ENCODE assay signal across 8 mouse cellular contexts in genomic region chr2:25262795-25263622, GRCm38 (mm10). TPM values are rescaled to one million over a fixed set of nuclear protein-coding genes. Genes with fewer than 3 reads are reported as not detected.
A peak's percentile ranks its signal among the peaks of the same experiment; 100 is the strongest.
DNase-seq lines count a peak whose midpoint lies in the region; ATAC-seq lines count a peak whose summit lies in the region.

No protein-coding gene starts in this region.

- H3K4me2 ChIP-seq in intestine, embryonic 16.5 days (ENCODE audit: low read depth, low read length) = peak overlapping the region; percentile 96
- H3K4me2 ChIP-seq in stomach, embryonic 14.5 days (replicated peaks; ENCODE audit: low read depth, low read length) = peak overlapping the region; percentile 99

- H3K4me1 ChIP-seq in forebrain, embryonic 10.5 days = peaks cover 56% of the 10 kb centered on the region
- peaks cover 40% of the 10 kb centered on the region for H3K4me1 ChIP-seq in intestine, embryonic 16.5 days (ENCODE audit: control insufficient read depth, insufficient read depth, low read length)
- peaks cover 9% of the 10 kb centered on the region; the same call in 1 of the 2 replicates for H3K4me1 ChIP-seq in stomach, embryonic 14.5 days (ENCODE audit: control insufficient read depth, insufficient read depth, low read length)

- H3K27me3 ChIP-seq in forebrain, embryonic 10.5 days (ENCODE audit: poor library complexity, severe bottlenecking) = peaks cover 24% of the 10 kb centered on the region
- H3K27me3 ChIP-seq in intestine, embryonic 16.5 days (replicated peaks; ENCODE audit: control insufficient read depth, insufficient read depth, low read length) = peaks cover 5% of the 10 kb centered on the region; the same call in 1 of the 2 replicates
- H3K27me3 ChIP-seq in stomach, embryonic 14.5 days (ENCODE audit: control insufficient read depth, insufficient read depth, low read length) = no peaks in the 10 kb centered on the region; the same call in none of the 2 replicates

- H3K9ac ChIP-seq in intestine, embryonic 16.5 days (ENCODE audit: low read depth, low read length) = peak overlapping the region; percentile 87
- H3K9ac ChIP-seq in stomach, embryonic 14.5 days (replicated peaks; ENCODE audit: low read depth, low read length) = peak overlapping the region; percentile 23

- DNase-seq in kidney, adult 18-20 months = peak; percentile 28
- DNase-seq in kidney, adult 11 months = no peak
- peak; percentile 58 for DNase-seq in adrenal gland, postnatal 14 days
- no peak for DNase-seq in forebrain, embryonic 10.5 days (ENCODE audit: extremely low spot score, low spot score)
- no peak for DNase-seq in ovary, postnatal 36 days (ENCODE audit: low spot score)

- H3K36me3 ChIP-seq in forebrain, embryonic 10.5 days (replicated peaks) = no peaks in the 10 kb centered on the region; the same call in none of the 2 replicates
- H3K36me3 ChIP-seq in intestine, embryonic 16.5 days (ENCODE audit: control insufficient read depth, insufficient read depth, low read length) = no peaks in the 10 kb centered on the region
- no peaks in the 10 kb centered on the region for H3K36me3 ChIP-seq in macrophage (ENCODE audit: inconsistent target)
- H3K36me3 ChIP-seq in stomach, embryonic 14.5 days (ENCODE audit: control insufficient read depth, insufficient read depth, low read length) = no peaks in the 10 kb centered on the region; the same call in 1 of the 2 replicates

- peak; percentile 10 for ATAC-seq in intestine, embryonic 16.5 days
- no peak for ATAC-seq in stomach, embryonic 14.5 days (ENCODE audit: insufficient number of reproducible peaks, insufficient read depth, low FRiP score, low read depth)

- peak overlapping the region; percentile 82 for H3K27ac ChIP-seq in forebrain, embryonic 10.5 days
- H3K27ac ChIP-seq in intestine, embryonic 16.5 days (ENCODE audit: low read length) = peak overlapping the region; percentile 96
- no peak overlapping the region for H3K27ac ChIP-seq in macrophage
- no peak overlapping the region for H3K27ac ChIP-seq in stomach, embryonic 14.5 days (ENCODE audit: low read length)

- H3K9me3 ChIP-seq in forebrain, embryonic 10.5 days = no peaks in the 10 kb centered on the region
- H3K9me3 ChIP-seq in intestine, embryonic 16.5 days (ENCODE audit: control insufficient read depth, low read length) = no peaks in the 10 kb centered on the region
- H3K9me3 ChIP-seq in stomach, embryonic 14.5 days (ENCODE audit: control insufficient read depth, low read depth, low read length) = no peaks in the 10 kb centered on the region

- under 1% methylated on average over 82 of the region's 82 CpGs for WGBS in forebrain, embryonic 10.5 days
- under 1% methylated on average over 82 of the region's 82 CpGs for WGBS in intestine, embryonic 16.5 days
- under 1% methylated on average over 63 of the region's 82 CpGs for WGBS in macrophage (ENCODE audit: missing documents)
- WGBS in stomach, embryonic 14.5 days = under 1% methylated on average over 82 of the region's 82 CpGs

- peak overlapping the region; percentile 83 for H3K4me3 ChIP-seq in forebrain, embryonic 10.5 days
- peak overlapping the region; percentile 93 for H3K4me3 ChIP-seq in intestine, embryonic 16.5 days (ENCODE audit: low read length)
- peak overlapping the region; percentile 29 for H3K4me3 ChIP-seq in macrophage (ENCODE audit: inconsistent target)
- H3K4me3 ChIP-seq in stomach, embryonic 14.5 days (ENCODE audit: low read depth, low read length) = peak overlapping the region; percentile 50

- H3K79me2 ChIP-seq in macrophage (ENCODE audit: inconsistent target) = peaks cover 46% of the 10 kb centered on the region; the same call in 1 of the 2 replicates

RNA-seq across cellular contexts. Expression of gene Tprn, which starts 0.6 kb away (rescaled TPM):
- total RNA-seq in adrenal gland, postnatal 14 days (2021) = 10.9 and 13.4 TPM in 2 replicates
- 6.5 and 8.3 TPM in 2 replicates for polyA plus RNA-seq in forebrain, embryonic 10.5 days (2016; fragmentation: Nextera tagmentation; extraction: Ambion mirVana)
- polyA plus RNA-seq in intestine, embryonic 16.5 days (2015; fragmentation: Nextera tagmentation; extraction: Ambion mirVana) = 31.7 and 38.6 TPM in 2 replicates
- total RNA-seq in macrophage (2018; cell fraction: chromatin; rRNA removed) = 1 to 10 TPM; 1.0 to 7.0 (median 3.7) TPM
- 1 to 10 TPM; 2.5 to 8.7 (median 5.7) TPM for total RNA-seq in macrophage (2018; cell fraction: cytosol; rRNA removed)
- 1 to 10 TPM; 1.9 to 8.1 (median 3.5) TPM for total RNA-seq in macrophage (2018; cell fraction: nucleus; rRNA removed)
- polyA plus RNA-seq in macrophage (2018) = 6.1 to 7.8 TPM (median 6.6 TPM) in 3 replicates
- polyA plus RNA-seq in stomach, embryonic 14.5 days (2014; fragmentation: Nextera tagmentation; extraction: Ambion mirVana) = 6.2 and 8.5 TPM in 2 replicates

RNA-seq across cellular contexts. Expression of gene Tmem203, which starts 7.8 kb away (rescaled TPM):
- total RNA-seq in adrenal gland, postnatal 14 days (2021) = 25.6 and 31.0 TPM in 2 replicates
- polyA plus RNA-seq in forebrain, embryonic 10.5 days (2016; fragmentation: Nextera tagmentation; extraction: Ambion mirVana) = 15.9 and 17.9 TPM in 2 replicates
- polyA plus RNA-seq in intestine, embryonic 16.5 days (2015; fragmentation: Nextera tagmentation; extraction: Ambion mirVana) = 22.3 and 23.1 TPM in 2 replicates
- total RNA-seq in macrophage (2018; cell fraction: chromatin; rRNA removed) = 10 to 100 TPM in 4 of 26 experiments, 1 to 10 TPM in 19, not detected in 3; 1.2 to 20.3 (median 4.7) TPM
- total RNA-seq in macrophage (2018; cell fraction: cytosol; rRNA removed) = 10 to 100 TPM in 24 of 26 experiments, 1 to 10 TPM in 2; 8.7 to 19.6 (median 14.8) TPM
- total RNA-seq in macrophage (2018; cell fraction: nucleus; rRNA removed) = 10 to 100 TPM in 17 of 26 experiments, 1 to 10 TPM in 9; 3.2 to 32.6 (median 12.8) TPM
- polyA plus RNA-seq in macrophage (2018) = 5.9 to 17.1 TPM (median 12.4 TPM) in 3 replicates
- polyA plus RNA-seq in stomach, embryonic 14.5 days (2014; fragmentation: Nextera tagmentation; extraction: Ambion mirVana) = 14.7 and 16.8 TPM in 2 replicates

RNA-seq across cellular contexts. Expression of gene Ssna1, which starts 9.2 kb away (rescaled TPM):
- 45.8 and 49.8 TPM in 2 replicates for total RNA-seq in adrenal gland, postnatal 14 days (2021)
- polyA plus RNA-seq in forebrain, embryonic 10.5 days (2016; fragmentation: Nextera tagmentation; extraction: Ambion mirVana) = 231 and 247 TPM in 2 replicates
- polyA plus RNA-seq in intestine, embryonic 16.5 days (2015; fragmentation: Nextera tagmentation; extraction: Ambion mirVana) = 176 and 200 TPM in 2 replicates
- 10 to 100 TPM in 17 of 26 experiments, 1 to 10 TPM in 9; 1.4 to 40.9 (median 14.4) TPM for total RNA-seq in macrophage (2018; cell fraction: chromatin; rRNA removed)
- 10 to 100 TPM; 24.4 to 47.4 (median 37.5) TPM for total RNA-seq in macrophage (2018; cell fraction: cytosol; rRNA removed)
- total RNA-seq in macrophage (2018; cell fraction: nucleus; rRNA removed) = 10 to 100 TPM in 20 of 26 experiments, 1 to 10 TPM in 6; 5.7 to 40.4 (median 18.4) TPM
- polyA plus RNA-seq in macrophage (2018) = 26.0 to 60.7 TPM (median 55.7 TPM) in 3 replicates
- 241 and 246 TPM in 2 replicates for polyA plus RNA-seq in stomach, embryonic 14.5 days (2014; fragmentation: Nextera tagmentation; extraction: Ambion mirVana)

RNA-seq across cellular contexts. Expression of gene Anapc2, which starts 9.3 kb away (rescaled TPM):
- total RNA-seq in adrenal gland, postnatal 14 days (2021) = 63.9 and 66.1 TPM in 2 replicates
- polyA plus RNA-seq in forebrain, embryonic 10.5 days (2016; fragmentation: Nextera tagmentation; extraction: Ambion mirVana) = 136 and 142 TPM in 2 replicates
- 91.4 and 97.3 TPM in 2 replicates for polyA plus RNA-seq in intestine, embryonic 16.5 days (2015; fragmentation: Nextera tagmentation; extraction: Ambion mirVana)
- 100 to 1,000 TPM in 13 of 26 experiments, 10 to 100 TPM in 13; 59.0 to 173 (median 103) TPM for total RNA-seq in macrophage (2018; cell fraction: chromatin; rRNA removed)
- total RNA-seq in macrophage (2018; cell fraction: cytosol; rRNA removed) = 10 to 100 TPM; 29.0 to 67.6 (median 44.8) TPM
- total RNA-seq in macrophage (2018; cell fraction: nucleus; rRNA removed) = 100 to 1,000 TPM in 5 of 26 experiments, 10 to 100 TPM in 21; 44.8 to 137 (median 73.1) TPM
- polyA plus RNA-seq in macrophage (2018) = 51.0 to 59.8 TPM (median 54.1 TPM) in 3 replicates
- 108 and 116 TPM in 2 replicates for polyA plus RNA-seq in stomach, embryonic 14.5 days (2014; fragmentation: Nextera tagmentation; extraction: Ambion mirVana)

RNA-seq across cellular contexts. Expression of gene AL732309.1, which starts 16.3 kb away (rescaled TPM):
- 3.3 and 3.9 TPM in 2 replicates for total RNA-seq in adrenal gland, postnatal 14 days (2021)
- polyA plus RNA-seq in forebrain, embryonic 10.5 days (2016; fragmentation: Nextera tagmentation; extraction: Ambion mirVana) = 6.9 and 7.0 TPM in 2 replicates
- 7.3 and 9.3 TPM in 2 replicates for polyA plus RNA-seq in intestine, embryonic 16.5 days (2015; fragmentation: Nextera tagmentation; extraction: Ambion mirVana)
- total RNA-seq in macrophage (2018; cell fraction: chromatin; rRNA removed) = 10 to 100 TPM in 18 of 26 experiments, 1 to 10 TPM in 8; 2.8 to 21.5 (median 12.8) TPM
- total RNA-seq in macrophage (2018; cell fraction: cytosol; rRNA removed) = 1 to 10 TPM in 23 of 26 experiments, under 1 TPM in 3; 0.57 to 5.4 (median 2.2) TPM
- total RNA-seq in macrophage (2018; cell fraction: nucleus; rRNA removed) = 10 to 100 TPM in 16 of 26 experiments, 1 to 10 TPM in 10; 2.1 to 25.2 (median 11.1) TPM
- 3.0 to 6.1 TPM (median 4.7 TPM) in 3 replicates for polyA plus RNA-seq in macrophage (2018)
- polyA plus RNA-seq in stomach, embryonic 14.5 days (2014; fragmentation: Nextera tagmentation; extraction: Ambion mirVana) = 5.9 and 8.5 TPM in 2 replicates

Comparison
In these comparisons a context has a peak if more than half of its experiments do, and no peak if none do; other contexts are left out.
1. DNase-seq: peak in kidney, adult 18-20 months (single experiment) and adrenal gland, postnatal 14 days (single experiment); none in kidney, adult 11 months (single experiment), forebrain, embryonic 10.5 days (single experiment) and ovary, postnatal 36 days (single experiment).
2. H3K27ac ChIP-seq: peak in forebrain, embryonic 10.5 days (single experiment) and intestine, embryonic 16.5 days (single experiment); none in macrophage (single experiment) and stomach, embryonic 14.5 days (single experiment).
3. H3K4me3 ChIP-seq: peak in every context shown above with its lines; median percentile 93 in intestine, embryonic 16.5 days; 83 in forebrain, embryonic 10.5 days; 50 in stomach, embryonic 14.5 days; 29 in macrophage.